ENCODE assay signal across 8 mouse cellular contexts in genomic region chr7:138909277-138910192, GRCm38 (mm10). TPM values are rescaled to one million over a fixed set of nuclear protein-coding genes. Genes with fewer than 3 reads are reported as not detected.
DNase-seq lines count a peak whose midpoint lies in the region; ATAC-seq and TF ChIP-seq lines count a peak whose summit lies in the region.

Bnip3 (minus strand) TSS chr7:138909519.

- peak; percentile 99 for DNase-seq in MEL (ENCODE audit: low read depth, low spot score)
- DNase-seq in cerebellum, adult 18-20 months = peak; percentile 92 to 93
- peak; percentile 90 for DNase-seq in forebrain, postnatal 0 days
- DNase-seq in heart, postnatal 36 days = peak; percentile 87 to 92
- peak; percentile 70 to 82 for DNase-seq in layer of hippocampus, adult 2 months (ENCODE audit: low spot score in 2 of 2)
- DNase-seq in lung, adult 2 months = peak; percentile 91
- peak; percentile 96 for DNase-seq in testis, postnatal 10 days (ENCODE audit: low spot score)

- TF ChIP-seq RAD21 in MEL (IDR thresholded peaks at IDR 0.05; ENCODE audit: low read depth, low read length) = no peak

- peak within 1 kb of the TSS; percentile 70 for H3K27ac ChIP-seq in MEL (ENCODE audit: control insufficient read depth, low read depth, low read length)
- H3K27ac ChIP-seq in forebrain, postnatal 0 days (ENCODE audit: low read depth, low read length) = peak within 1 kb of the TSS; percentile 2; the same call in 1 of the 2 replicates
- H3K27ac ChIP-seq in layer of hippocampus, adult 2 months = peak within 1 kb of the TSS; percentile 96
- peak within 1 kb of the TSS; percentile 78 for H3K27ac ChIP-seq in neural tube, embryonic 15.5 days (replicated peaks)

- TF ChIP-seq CTCF in MEL (IDR thresholded peaks at IDR 0.05 in 2 of 3, conservative IDR thresholded peaks at IDR 0.05 in 1 of 3; ENCODE audit: control insufficient read depth in 1 of 3, insufficient read depth in 1 of 3, low read depth in 2 of 3, low read length in 3 of 3, poor library complexity in 1 of 3, severe bottlenecking in 1 of 3) = no peak
- no peak for TF ChIP-seq CTCF in forebrain, postnatal 0 days (IDR thresholded peaks at IDR 0.05; ENCODE audit: low read depth)
- no peak for TF ChIP-seq CTCF in layer of hippocampus, adult 2 months (conservative IDR thresholded peaks at IDR 0.05)
- no peak for TF ChIP-seq CTCF in lung, adult 2 months (IDR thresholded peaks at IDR 0.05; ENCODE audit: insufficient read depth, low read length)

- H3K27me3 ChIP-seq in MEL (ENCODE audit: control insufficient read depth in 1 of 2, insufficient read depth in 2 of 2, low read length in 2 of 2) = no peaks in the 10 kb centered on the region
- no peaks in the 10 kb centered on the region for H3K27me3 ChIP-seq in forebrain, postnatal 0 days (ENCODE audit: insufficient read depth, low read length)
- H3K27me3 ChIP-seq in neural tube, embryonic 15.5 days (replicated peaks) = peaks cover 10% of the 10 kb centered on the region

- peak within 1 kb of the TSS; percentile 68 for H3K4me2 ChIP-seq in forebrain, postnatal 0 days (ENCODE audit: low read depth)
- peak within 1 kb of the TSS; percentile 83 for H3K4me2 ChIP-seq in neural tube, embryonic 15.5 days

- H3K9me3 ChIP-seq in MEL (replicated peaks; ENCODE audit: insufficient read depth, low read length) = no peaks in the 10 kb centered on the region
- no peaks in the 10 kb centered on the region for H3K9me3 ChIP-seq in forebrain, postnatal 0 days (ENCODE audit: low read length)
- H3K9me3 ChIP-seq in neural tube, embryonic 15.5 days (replicated peaks) = no peaks in the 10 kb centered on the region

- ATAC-seq in forebrain, postnatal 0 days = peak; percentile 94
- peak; percentile 94 for ATAC-seq in neural tube, embryonic 15.5 days (ENCODE audit: low FRiP score)

- H3K9ac ChIP-seq in MEL (ENCODE audit: control insufficient read depth, low read depth, low read length, poor library complexity, severe bottlenecking) = peak within 1 kb of the TSS; percentile 77
- H3K9ac ChIP-seq in forebrain, postnatal 0 days = peak within 1 kb of the TSS; percentile 69
- peak within 1 kb of the TSS; percentile 79 for H3K9ac ChIP-seq in neural tube, embryonic 15.5 days (replicated peaks)

- H3K4me1 ChIP-seq in MEL (ENCODE audit: control insufficient read depth in 1 of 2, insufficient read depth in 2 of 2, low read length in 2 of 2) = peaks cover 3 to 19% of the 10 kb centered on the region in 2 experiments
- peaks cover 16% of the 10 kb centered on the region for H3K4me1 ChIP-seq in forebrain, postnatal 0 days (ENCODE audit: insufficient read depth)
- H3K4me1 ChIP-seq in lung, adult 2 months (ENCODE audit: control insufficient read depth, insufficient read depth, low read length) = peaks cover 19% of the 10 kb centered on the region
- peaks cover 31% of the 10 kb centered on the region for H3K4me1 ChIP-seq in neural tube, embryonic 15.5 days

- H3K4me3 ChIP-seq in MEL (ENCODE audit: control insufficient read depth in 1 of 2, insufficient read depth in 1 of 2, low read depth in 2 of 2, low read length in 2 of 2) = peak within 1 kb of the TSS; percentile 93
- peak within 1 kb of the TSS; percentile 72 for H3K4me3 ChIP-seq in forebrain, postnatal 0 days (ENCODE audit: low read depth, low read length)
- H3K4me3 ChIP-seq in layer of hippocampus, adult 2 months = peak within 1 kb of the TSS; percentile 93
- peak within 1 kb of the TSS; percentile 87 for H3K4me3 ChIP-seq in lung, adult 2 months (replicated peaks; ENCODE audit: extremely low read depth, low read depth, low read length)
- peak within 1 kb of the TSS; percentile 78 for H3K4me3 ChIP-seq in neural tube, embryonic 15.5 days (replicated peaks)

- peaks cover 0 to 12% of the 10 kb centered on the region in 2 experiments; a peak in 3 of 4 replicates for H3K36me3 ChIP-seq in MEL (ENCODE audit: control insufficient read depth in 1 of 2, insufficient read depth in 2 of 2, low read length in 2 of 2)
- H3K36me3 ChIP-seq in forebrain, postnatal 0 days (ENCODE audit: insufficient read depth) = no peaks in the 10 kb centered on the region
- no peaks in the 10 kb centered on the region for H3K36me3 ChIP-seq in neural tube, embryonic 15.5 days

- WGBS in forebrain, postnatal 0 days = 2% methylated on average over 65 of the region's 66 CpGs
- under 1% methylated on average over 53 of the region's 66 CpGs for WGBS in lung, adult 2 months
- under 1% methylated on average over 56 of the region's 66 CpGs for WGBS in neural tube, embryonic 15.5 days

- intact Hi-C loops in heart, postnatal 36 days (cut with DNase I) = loop anchor here (2.0 kb wide), 1 partner anchor 63 kb away; the partner anchor contains the start of genes Mapk1ip1 and Ppp2r2d

- H3K79me2 ChIP-seq in MEL (ENCODE audit: control insufficient read depth, insufficient read depth, low read length, poor library complexity) = peaks cover 12% of the 10 kb centered on the region

- peak; percentile 70 to 86 for TF ChIP-seq POLR2A in MEL (IDR thresholded peaks at IDR 0.05; ENCODE audit: control insufficient read depth in 1 of 2, insufficient read depth in 1 of 2, low read depth in 1 of 2, low read length in 2 of 2, poor library complexity in 1 of 2)
- peak; percentile 94 for TF ChIP-seq POLR2A in lung, adult 2 months (IDR thresholded peaks at IDR 0.05; ENCODE audit: borderline replicate concordance, extremely low read depth, low read depth, low read length)

- no peak for TF ChIP-seq EP300 in MEL (IDR thresholded peaks at IDR 0.05; ENCODE audit: low read depth in 1 of 2, low read length in 2 of 2)

TF ChIP-seq in MEL, 35 proteins besides CTCF, POLR2A, EP300 and RAD21 (continues in another document):
- TF ChIP-seq CHD2 (IDR thresholded peaks at IDR 0.05; ENCODE audit: low read length) (no peak), ETS1 (IDR thresholded peaks at IDR 0.05; ENCODE audit: low read depth, low read length) (no peak), E2F4 (IDR thresholded peaks at IDR 0.05; ENCODE audit: borderline replicate concordance, low read depth, low read length) (no peak), TCF12 (IDR thresholded peaks at IDR 0.05; ENCODE audit: low read depth, low read length) (peak; percentile 35; the same call in 1 of the 2 replicates), MAZ (IDR thresholded peaks at IDR 0.05; ENCODE audit: low read depth, low read length) (peak; percentile 80; the same call in 1 of the 2 replicates), MAX (IDR thresholded peaks at IDR 0.05; ENCODE audit: low read length) (peak; percentile 43), MEF2A (IDR thresholded peaks at IDR 0.05; ENCODE audit: extremely low read depth, insufficient replicate concordance, low read depth, low read length, poor library complexity, severe bottlenecking) (no peak), KAT2A (conservative IDR thresholded peaks at IDR 0.05; ENCODE audit: low read depth, low read length) (no peak), MXI1 (IDR thresholded peaks at IDR 0.05; ENCODE audit: low read depth, low read length) (peak; percentile 66; the same call in 1 of the 2 replicates), MAFK (IDR thresholded peaks at IDR 0.05; ENCODE audit: borderline replicate concordance, low read depth, low read length) (no peak), ZKSCAN1 (IDR thresholded peaks at IDR 0.05; ENCODE audit: low read depth, low read length) (no peak), POLR2AphosphoS2 (IDR thresholded peaks at IDR 0.05; ENCODE audit: low read length) (peak; percentile 47; the same call in 1 of the 2 replicates), USF2 (IDR thresholded peaks at IDR 0.05; ENCODE audit: borderline replicate concordance in 1 of 2, insufficient read depth in 1 of 2, low read depth in 1 of 2, low read length in 2 of 2) (no peak), ZC3H11A (IDR thresholded peaks at IDR 0.05; ENCODE audit: low read depth, low read length) (no peak), ELF1 (IDR thresholded peaks at IDR 0.05; ENCODE audit: low read depth, low read length) (no peak), MYC (IDR thresholded peaks at IDR 0.05; ENCODE audit: low read depth, low read length) (peak; percentile 57; the same call in 1 of the 2 replicates), UBTF (IDR thresholded peaks at IDR 0.05; ENCODE audit: borderline replicate concordance, insufficient read depth, low read depth, low read length) (peak; percentile 40; the same call in 1 of the 2 replicates), GABPA (IDR thresholded peaks at IDR 0.05; ENCODE audit: low read depth, low read length) (no peak), JUND (IDR thresholded peaks at IDR 0.05; ENCODE audit: low read depth, low read length) (no peak), TAL1 (IDR thresholded peaks at IDR 0.05; ENCODE audit: low read length) (no peak), RCOR1 (IDR thresholded peaks at IDR 0.05; ENCODE audit: low read depth, low read length) (no peak), BHLHE40 (IDR thresholded peaks at IDR 0.05; ENCODE audit: borderline replicate concordance, low read depth, low read length) (peak; percentile 99), SMC3 (IDR thresholded peaks at IDR 0.05; ENCODE audit: low read depth, low read length) (no peak), ZNF384 (IDR thresholded peaks at IDR 0.05; ENCODE audit: low read depth, low read length) (no peak), SIN3A (IDR thresholded peaks at IDR 0.05; ENCODE audit: low read length) (peak; percentile 74), POLR2AphosphoS5 (IDR thresholded peaks at IDR 0.05; ENCODE audit: borderline replicate concordance, low read depth, low read length) (no peak), TBP (IDR thresholded peaks at IDR 0.05; ENCODE audit: low read depth, low read length) (peak; percentile 66; the same call in 1 of the 2 replicates), ZMIZ1 (IDR thresholded peaks at IDR 0.05; ENCODE audit: low read depth, low read length) (no peak), CHD1 (IDR thresholded peaks at IDR 0.05; ENCODE audit: low read depth, low read length) (no peak), GATA1 (IDR thresholded peaks at IDR 0.05; ENCODE audit: low read depth, low read length) (no peak), HCFC1 (IDR thresholded peaks at IDR 0.05; ENCODE audit: low read depth, low read length) (no peak; the same call in 1 of the 2 replicates), MYB (IDR thresholded peaks at IDR 0.05; ENCODE audit: low read depth, low read length) (no peak)

RNA-seq across cellular contexts. Expression of gene Bnip3, which starts in this region (rescaled TPM):
- 37.0 and 130 TPM in 2 replicates for total RNA-seq in MEL (2012; rRNA removed)
- polyA plus RNA-seq in MEL (2012; ENCODE audit: insufficient read depth in 1 of 2, insufficient read length in 2 of 2, low read depth in 1 of 2, low replicate concordance in 2 of 2, missing spikeins in 1 of 2) = 100 to 1,000 TPM in 1 of 2 experiments, not detected in 1; 135 TPM
- 145 TPM in 2 replicates for total RNA-seq in forebrain, postnatal 0 days (2014; rRNA removed)
- polyA plus RNA-seq in forebrain, postnatal 0 days (2015; fragmentation: Nextera tagmentation; extraction: Ambion mirVana) = 98.8 and 108 TPM in 2 replicates
- 100 to 1,000 TPM; 306 to 356 TPM for total RNA-seq in heart, postnatal 36 days (2021)
- 100 to 1,000 TPM in 1 of 2 experiments, 10 to 100 TPM in 1; 96.5 to 112 TPM for total RNA-seq in layer of hippocampus, adult 2 months (2021)
- polyA plus RNA-seq in lung, adult 2 months (2012; rRNA removed) = 20.1 and 21.5 TPM in 2 replicates
- 128 and 131 TPM in 2 replicates for polyA plus RNA-seq in neural tube, embryonic 15.5 days (2015; fragmentation: Nextera tagmentation; extraction: Ambion mirVana)

Comparison
In these comparisons a context has a peak if more than half of its experiments do, and no peak if none do; other contexts are left out.
1. Peak in every context shown above with its lines: DNase-seq, ATAC-seq, H3K4me3 ChIP-seq and H3K27ac ChIP-seq.
2. H3K27ac ChIP-seq: peak in every context shown above with its lines; median percentile 96 in layer of hippocampus, adult 2 months; 78 in neural tube, embryonic 15.5 days; 70 in MEL; 2 in forebrain, postnatal 0 days.